Mouse (Mus musculus) left cerebral cortex, postnatal 25 days (tissue): ENCODE measurements at regions not wholly inside any gene's neighbourhood (a gene's known extent, or its start where the extent isn't known, plus 50 kb on each side); places are given as distances from the start of the nearest gene placed in this dataset.

Experiments used
- DNase-seq, 2 experiments: peaks; one replicate each; pipeline ENCODE4 v3.0.0; 2022; ENCODE audit warnings: low spot score in 2 of 2, mixed read lengths in 1 of 2
- intact Hi-C: fragments of 180-260 bp; cut with DNase I; formaldehyde crosslinking; loops from one replicate; pipeline ENCODE4 v1.15.1; 2025

GRCm38 (mm10) chr14:24617393-24617861, 130.5 kb downstream of the Rps24 start:
- peak; percentile 66 to 80 for DNase-seq
- intact Hi-C loops, result loop anchor here (2.0 to 10.0 kb wide), 2 partner anchors 39 to 113 kb away; no protein-coding TSS in a partner anchor

- intact Hi-C loops, result loop anchor here (10.0 kb wide), 1 partner anchor 114 kb away; no protein-coding TSS in a partner anchor
- DNase-seq, result peak; percentile 32 to 64
Observed at GRCm38 (mm10) chr14:24618226-24619038, 131.5 kb downstream of the Rps24 start.

- intact Hi-C loops, result no loop called here
- no peak for DNase-seq
Observed at GRCm38 (mm10) chr14:24631994-24632393, 145.1 kb downstream of the Rps24 start.

- no peak for DNase-seq
- intact Hi-C loops, result no loop called here
Observed at GRCm38 (mm10) chr14:24641853-24642252, 154.9 kb downstream of the Rps24 start.

GRCm38 (mm10) chr14:24644117-24644808, 157.3 kb downstream of the Rps24 start:
- DNase-seq, result no peak
- intact Hi-C loops, result no loop called here

- intact Hi-C loops, result no loop called here
- peak in 1 of 2 experiments; percentile 57 for DNase-seq
Observed at GRCm38 (mm10) chr14:24646239-24646848, 159.4 kb downstream of the Rps24 start.

GRCm38 (mm10) chr14:24647722-24648121, 160.8 kb downstream of the Rps24 start:
- DNase-seq, result no peak
- intact Hi-C loops, result no loop called here

- DNase-seq, result no peak
- intact Hi-C loops, result no loop called here
Observed at GRCm38 (mm10) chr14:24650195-24650901, 163.4 kb downstream of the Rps24 start.

GRCm38 (mm10) chr14:24650902-24651270, 164.0 kb downstream of the Rps24 start:
- intact Hi-C loops, result no loop called here
- DNase-seq, result no peak

- no peak for DNase-seq
- intact Hi-C loops, result no loop called here
Observed at GRCm38 (mm10) chr14:24652591-24652990, 165.7 kb downstream of the Rps24 start.

- peak in 1 of 2 experiments; percentile 45 for DNase-seq
- intact Hi-C loops, result no loop called here
Observed at GRCm38 (mm10) chr14:24655580-24655979, 168.7 kb downstream of the Rps24 start.

- DNase-seq, result no peak
- intact Hi-C loops, result no loop called here
Observed at GRCm38 (mm10) chr14:24661797-24662196, 174.9 kb downstream of the Rps24 start.

GRCm38 (mm10) chr14:24665210-24665609, 178.3 kb downstream of the Rps24 start:
- intact Hi-C loops, result no loop called here
- no peak for DNase-seq
